Mouse (Mus musculus) ES-Bruce4 (cell line): ENCODE measurements at regions not wholly inside any gene's neighbourhood (a gene's known extent, or its start where the extent isn't known, plus 50 kb on each side); places are given as distances from the start of the nearest gene placed in this dataset.

Experiments used
- H3K27ac ChIP-seq: 2 replicates; pipeline ENCODE4 v1.5.1; 2012; ENCODE audit warnings: low read length, inconsistent platforms; ENCODE audit not compliant: insufficient read depth
- H3K27me3 ChIP-seq: 2 replicates; pipeline ENCODE4 v1.6.1; 2012; ENCODE audit warnings: mild to moderate bottlenecking, low read length, inconsistent platforms; ENCODE audit not compliant: control insufficient read depth, poor library complexity, insufficient read depth, severe bottlenecking
- H3K36me3 ChIP-seq: 2 replicates; pipeline ENCODE4 v1.6.1; 2012; ENCODE audit warnings: inconsistent platforms, mild to moderate bottlenecking, low read length, moderate library complexity; ENCODE audit not compliant: control insufficient read depth, poor library complexity, insufficient read depth, severe bottlenecking
- H3K4me1 ChIP-seq: one replicate; pipeline ENCODE4 v1.8.1; 2011; ENCODE audit warnings: low read length; ENCODE audit not compliant: control insufficient read depth, insufficient read depth
- H3K4me3 ChIP-seq: 2 replicates; pipeline ENCODE4 v1.5.1; 2011; ENCODE audit warnings: low read depth, mild to moderate bottlenecking, low read length
- H3K9ac ChIP-seq: 2 replicates; pipeline ENCODE4 v1.6.1; 2012; ENCODE audit warnings: low read depth, mild to moderate bottlenecking, inconsistent platforms; ENCODE audit not compliant: poor library complexity, severe bottlenecking
- H3K9me3 ChIP-seq: replicated peaks from 2 replicates; pipeline ENCODE4 v1.6.1; 2012; ENCODE audit warnings: mild to moderate bottlenecking, low read length, inconsistent platforms; ENCODE audit not compliant: control insufficient read depth, poor library complexity, insufficient read depth, severe bottlenecking
- CTCF ChIP-seq: IDR thresholded peaks from one replicate; pipeline ENCODE4 v1.8.1; 2011; ENCODE audit warnings: low read depth, low read length
- EP300 ChIP-seq: IDR thresholded peaks from 2 replicates; pipeline ENCODE4 v1.6.1; 2011; ENCODE audit warnings: low read depth, low read length; ENCODE audit not compliant: insufficient read depth
- POLR2A ChIP-seq: IDR thresholded peaks from one replicate; pipeline ENCODE4 v1.8.1; 2011; ENCODE audit warnings: low read length; ENCODE audit not compliant: insufficient read depth

DNA sequence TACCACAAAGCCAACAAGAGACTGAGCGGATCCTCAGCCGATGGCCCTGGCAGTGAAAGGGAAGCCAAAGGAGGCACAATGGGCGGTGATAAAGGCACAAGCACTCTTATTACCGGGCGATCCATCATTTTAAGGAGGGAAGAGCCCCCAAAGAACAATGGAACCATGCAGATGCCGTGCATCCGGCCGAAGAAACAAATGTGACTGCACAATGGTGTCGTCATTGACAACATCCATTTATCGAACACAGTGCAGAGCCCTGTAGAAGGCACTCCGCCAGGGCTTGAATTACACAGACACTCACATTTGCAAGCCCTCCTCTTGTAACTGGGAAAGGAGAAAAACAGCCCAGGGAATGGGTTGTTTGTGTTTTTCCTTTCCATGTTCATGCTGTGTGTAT lies 80.7 kb upstream of the Atp5g3 start:
- TF ChIP-seq POLR2A (no peak), EP300 (no peak), CTCF (no peak)
- no peak overlapping the region for H3K4me3 ChIP-seq
- no peaks in the 10 kb centered on the region for H3K27me3 ChIP-seq
- H3K4me1 ChIP-seq: no peaks in the 10 kb centered on the region
- no peak overlapping the region for H3K9ac ChIP-seq
- H3K9me3 ChIP-seq: no peaks in the 10 kb centered on the region
- no peaks in the 10 kb centered on the region for H3K36me3 ChIP-seq
- no peak overlapping the region for H3K27ac ChIP-seq

DNA sequence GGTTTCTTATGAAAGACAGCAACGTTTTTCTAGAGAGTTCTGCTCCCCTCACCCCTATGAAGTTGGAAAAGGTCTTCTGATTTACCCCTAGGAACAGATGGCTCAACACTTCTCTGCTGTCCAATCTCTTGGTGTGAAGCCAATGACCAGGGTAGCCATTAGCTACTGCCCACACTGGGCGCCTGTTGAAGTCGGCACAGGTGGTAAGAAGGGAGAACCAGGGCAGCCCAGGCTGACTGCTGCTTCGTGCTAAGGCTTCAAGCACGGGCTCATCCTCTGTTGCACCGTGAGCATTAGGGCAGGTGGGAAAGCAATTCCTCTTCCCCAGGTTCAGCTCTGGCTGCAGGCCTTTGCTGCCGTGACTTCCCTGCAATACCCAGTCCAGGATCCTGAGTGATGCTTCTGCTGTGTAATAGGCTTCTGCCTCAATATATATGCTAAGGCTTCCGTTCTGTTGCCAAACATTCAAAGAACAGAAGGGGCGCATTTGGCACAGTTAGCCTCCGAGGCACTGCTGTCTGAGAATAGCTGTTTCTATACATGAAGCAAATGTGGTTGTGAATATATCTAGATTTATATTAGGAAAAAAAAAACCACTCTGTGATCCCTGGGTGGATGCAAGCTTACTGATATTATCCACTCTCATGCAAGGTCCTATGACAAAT lies 76.4 kb upstream of the Atp5g3 start:
- TF ChIP-seq CTCF: no peak
- no peak for TF ChIP-seq EP300
- no peak for TF ChIP-seq POLR2A
- Histone ChIP-seq H3K4me1 (no peaks in the 10 kb centered on the region), H3K36me3 (no peaks in the 10 kb centered on the region), H3K4me3 (no peak overlapping the region), H3K9me3 (no peaks in the 10 kb centered on the region), H3K27ac (no peak overlapping the region), H3K9ac (no peak overlapping the region), H3K27me3 (no peaks in the 10 kb centered on the region)

DNA sequence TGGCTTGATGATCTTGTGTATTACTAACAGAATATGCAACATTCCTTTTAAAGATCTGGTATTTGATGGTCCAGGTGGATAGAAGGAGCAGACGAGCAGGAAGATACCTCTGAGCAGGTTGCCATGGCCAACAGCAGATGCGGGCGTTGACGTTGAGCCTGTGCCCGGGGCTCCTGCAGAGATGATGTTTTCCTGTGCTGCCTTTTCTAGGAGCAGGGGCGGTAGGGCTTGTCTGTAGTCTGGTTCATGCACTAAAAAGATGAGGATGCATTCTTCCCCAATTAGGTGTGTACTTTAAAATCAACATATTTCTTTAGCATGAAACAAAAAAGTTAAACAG lies 74.8 kb upstream of the Atp5g3 start:
- Histone ChIP-seq H3K9ac (no peak overlapping the region), H3K9me3 (no peaks in the 10 kb centered on the region), H3K27me3 (peaks cover 1% of the 10 kb centered on the region; the same call in 1 of the 2 replicates), H3K4me1 (no peaks in the 10 kb centered on the region), H3K4me3 (no peak overlapping the region), H3K27ac (no peak overlapping the region), H3K36me3 (no peaks in the 10 kb centered on the region)
- TF ChIP-seq EP300 (no peak), POLR2A (no peak), CTCF (no peak)

DNA sequence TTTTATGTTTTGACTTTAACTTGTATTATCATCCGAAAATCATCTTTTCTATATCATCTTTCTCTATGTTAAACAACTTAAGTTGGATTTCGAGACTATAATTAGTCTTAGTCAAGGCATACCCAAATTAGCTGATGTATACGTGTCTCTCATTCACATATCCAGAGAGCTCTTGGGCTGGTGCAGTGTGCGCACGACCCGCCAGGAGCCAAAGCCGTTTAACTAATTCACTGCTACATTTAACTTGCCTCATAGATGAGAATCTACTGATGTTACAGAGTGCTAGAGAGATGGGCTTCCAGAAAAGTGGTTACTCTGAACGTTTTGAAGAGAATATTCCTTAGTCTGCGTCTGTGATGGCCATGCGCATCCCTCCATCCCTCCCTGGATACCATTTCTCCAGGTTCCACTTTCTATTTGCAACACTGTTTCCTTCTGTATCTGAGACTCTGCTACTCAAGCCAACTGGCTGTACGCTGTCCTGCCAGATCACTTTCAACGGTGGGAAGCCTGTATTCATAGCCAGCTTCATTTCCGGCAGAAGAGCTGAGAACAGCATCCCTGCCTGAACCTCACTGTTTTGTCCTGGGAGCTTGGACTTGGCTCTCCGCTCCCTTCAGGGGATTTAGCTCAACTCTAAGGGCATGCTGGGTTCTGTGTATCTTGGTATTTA lies 74.2 kb upstream of the Atp5g3 start:
- no peak overlapping the region for H3K4me3 ChIP-seq
- H3K4me1 ChIP-seq: no peaks in the 10 kb centered on the region
- TF ChIP-seq CTCF (no peak), EP300 (no peak), POLR2A (no peak)
- no peak overlapping the region for H3K9ac ChIP-seq
- H3K27me3 ChIP-seq: peaks cover 1% of the 10 kb centered on the region; the same call in 1 of the 2 replicates
- no peak overlapping the region for H3K27ac ChIP-seq
- H3K36me3 ChIP-seq: no peaks in the 10 kb centered on the region
- H3K9me3 ChIP-seq: no peaks in the 10 kb centered on the region

DNA sequence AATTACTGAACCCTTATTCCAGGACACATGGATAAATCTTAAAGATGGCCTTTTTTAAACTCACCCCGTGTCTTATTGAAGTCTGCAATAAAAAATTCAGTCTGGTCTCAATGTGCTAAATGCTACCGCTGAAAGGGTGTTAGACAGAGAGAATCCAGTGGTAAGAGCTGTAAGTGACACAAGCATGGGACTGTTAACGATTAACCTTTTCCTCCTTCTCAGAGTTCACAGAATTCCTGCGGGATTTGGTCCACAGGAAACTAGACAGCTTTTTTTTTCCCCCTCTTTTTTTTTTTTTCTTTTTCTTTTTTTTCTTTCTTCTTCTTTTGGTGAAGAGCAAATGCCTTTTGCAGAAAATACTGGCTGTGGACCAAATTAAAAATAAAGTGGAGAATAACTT lies 72.0 kb upstream of the Atp5g3 start:
- peaks cover 1% of the 10 kb centered on the region; the same call in 1 of the 2 replicates for H3K27me3 ChIP-seq

DNA sequence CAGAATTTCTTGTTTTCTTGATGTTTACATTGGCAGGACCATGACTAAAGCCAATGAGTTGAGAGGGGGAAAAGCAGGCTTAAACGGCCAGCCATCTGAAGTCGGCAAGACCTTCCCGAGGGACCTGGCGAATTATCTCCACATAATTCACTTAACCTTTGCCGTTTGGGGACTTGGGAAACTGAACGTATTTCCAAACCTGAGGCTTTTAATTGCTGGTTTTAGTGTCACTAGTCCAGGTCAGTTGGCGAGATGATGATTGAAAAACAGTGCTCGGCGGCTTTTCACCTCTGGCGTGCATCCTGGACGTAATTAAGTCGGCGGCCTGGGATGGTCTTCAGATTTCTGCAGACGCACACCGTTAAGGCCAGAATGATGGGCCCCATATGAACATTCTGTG lies 66.9 kb upstream of the Atp5g3 start:
- Histone ChIP-seq H3K9ac (no peak overlapping the region), H3K36me3 (no peaks in the 10 kb centered on the region), H3K4me3 (no peak overlapping the region), H3K27ac (no peak overlapping the region), H3K9me3 (no peaks in the 10 kb centered on the region), H3K27me3 (peaks cover 1% of the 10 kb centered on the region; the same call in 1 of the 2 replicates), H3K4me1 (no peaks in the 10 kb centered on the region)
- TF ChIP-seq POLR2A (no peak), CTCF (no peak), EP300 (no peak)

More for the DNA sequence above, 72.0 kb upstream of the Atp5g3 start:
- Histone ChIP-seq H3K27ac (no peak overlapping the region), H3K9ac (no peak overlapping the region), H3K36me3 (no peaks in the 10 kb centered on the region), H3K9me3 (no peaks in the 10 kb centered on the region), H3K4me3 (no peak overlapping the region), H3K4me1 (no peaks in the 10 kb centered on the region)
- TF ChIP-seq CTCF: no peak
- TF ChIP-seq EP300: no peak
- TF ChIP-seq POLR2A: no peak
